9 mouse cellular contexts compared by ENCODE assay signal in genomic region chr19:7067344-7068050, GRCm38 (mm10). TPM values are rescaled to one million over a fixed set of nuclear protein-coding genes. Genes with fewer than 3 reads are reported as not detected.
DNase-seq lines count a peak whose midpoint lies in the region; ATAC-seq and TF ChIP-seq lines count a peak whose summit lies in the region.
"Had no signal": no experiment of that assay in that cellular context is flagged by ENCODE, and none has a peak within 500 bp of the region (broad histone marks: within the 10 kb centered on the region; RNA-seq: fewer than 3 reads in every experiment).

No protein-coding gene starts in this region.

- ATAC-seq in forebrain, postnatal 0 days: no peak
- ATAC-seq in megakaryocyte-erythroid progenitor cell, adult 5-6 weeks (replicated peaks; ENCODE audit: low FRiP score, low TSS enrichment, poor library complexity, severe bottlenecking): peak; percentile 70
- ATAC-seq in frontal cortex, adult (ENCODE audit: low TSS enrichment): no peak

- no peaks in the 10 kb centered on the region for H3K36me3 ChIP-seq in thymus, adult 2 months (ENCODE audit: control insufficient read depth, insufficient read depth, low read length)
- no peaks in the 10 kb centered on the region for H3K36me3 ChIP-seq in forebrain, postnatal 0 days (ENCODE audit: insufficient read depth)
- H3K36me3 ChIP-seq: heart, embryonic 13.5 days had no signal

- peak; percentile 26 for DNase-seq in thymus, adult 2 months
- DNase-seq in thymus, postnatal 0 days (ENCODE audit: low spot score): no peak
- no peak for DNase-seq in forebrain, postnatal 0 days
- DNase-seq in yolk sac, embryonic 10.5 days (ENCODE audit: low spot score): no peak
- DNase-seq in kidney, adult 8-10 months: no peak
- no peak for DNase-seq in heart, postnatal 10 days

- no peak overlapping the region for H3K4me3 ChIP-seq in thymus, adult 2 months (ENCODE audit: control insufficient read depth, insufficient read depth, low read length)
- no peak overlapping the region for H3K4me3 ChIP-seq in forebrain, postnatal 0 days (ENCODE audit: low read depth, low read length)
- H3K4me3 ChIP-seq: heart, embryonic 13.5 days had no signal

- H3K9me3 ChIP-seq in forebrain, postnatal 0 days (ENCODE audit: low read length): no peaks in the 10 kb centered on the region
- H3K9me3 ChIP-seq: heart, embryonic 13.5 days had no signal

- H3K4me2 ChIP-seq in forebrain, postnatal 0 days (ENCODE audit: low read depth): peak overlapping the region; percentile 35; the same call in 1 of the 2 replicates

- H3K4me1 ChIP-seq in thymus, adult 2 months (replicated peaks; ENCODE audit: control insufficient read depth, insufficient read depth, low read length): peaks cover 33% of the 10 kb centered on the region
- peaks cover 23% of the 10 kb centered on the region for H3K4me1 ChIP-seq in forebrain, postnatal 0 days (ENCODE audit: insufficient read depth)

- WGBS in thymus, adult 2 months: 65% methylated on average over 20 of the region's 20 CpGs
- WGBS in forebrain, postnatal 0 days: 51% methylated on average over 20 of the region's 20 CpGs

- TF ChIP-seq POLR2A in thymus, adult 2 months (IDR thresholded peaks at IDR 0.05; ENCODE audit: control insufficient read depth, extremely low read depth, insufficient read depth, low read length, poor library complexity): no peak

- intact Hi-C loops in heart, postnatal 10 days (cut with DNase I): loop anchor here (1.0 to 10.0 kb wide), 5 partner anchors 37 to 370 kb away; partner anchors contain the start of genes Flrt1 and Mark2

- TF ChIP-seq CTCF in thymus, adult 2 months (IDR thresholded peaks at IDR 0.05; ENCODE audit: borderline replicate concordance, control insufficient read depth, extremely low read depth, insufficient read depth, low read length, poor library complexity): no peak
- no peak for TF ChIP-seq CTCF in forebrain, postnatal 0 days (IDR thresholded peaks at IDR 0.05; ENCODE audit: low read depth)

- no peak overlapping the region for H3K9ac ChIP-seq in forebrain, postnatal 0 days

- peak overlapping the region; percentile 80 for H3K27ac ChIP-seq in thymus, adult 2 months (ENCODE audit: control insufficient read depth, insufficient read depth, low read length)
- H3K27ac ChIP-seq in forebrain, postnatal 0 days (ENCODE audit: low read depth, low read length): no peak overlapping the region

- no peaks in the 10 kb centered on the region for H3K27me3 ChIP-seq in thymus, adult 2 months (ENCODE audit: control insufficient read depth, insufficient read depth, low read length)
- no peaks in the 10 kb centered on the region for H3K27me3 ChIP-seq in forebrain, postnatal 0 days (ENCODE audit: insufficient read depth, low read length)

RNA-seq across cellular contexts. Expression of gene Macrod1, which starts 10.9 kb away (rescaled TPM):
- polyA plus RNA-seq in thymus, adult 2 months (2012; rRNA removed): 37.5 and 49.3 TPM in 2 replicates
- 15.3 and 16.6 TPM in 2 replicates for polyA plus RNA-seq in thymus, postnatal 0 days (2015; fragmentation: Nextera tagmentation; extraction: Ambion mirVana)
- total RNA-seq in forebrain, postnatal 0 days (2014; rRNA removed): 8.1 and 9.4 TPM in 2 replicates
- 8.0 and 8.5 TPM in 2 replicates for polyA plus RNA-seq in forebrain, postnatal 0 days (2015; fragmentation: Nextera tagmentation; extraction: Ambion mirVana)
- total RNA-seq in megakaryocyte-erythroid progenitor cell, adult 5-6 weeks (2014; fragmentation: Nextera tagmentation): 19.1 and 25.9 TPM in 2 replicates
- 6.1 and 10.3 TPM in 2 replicates for total RNA-seq in megakaryocyte-erythroid progenitor cell, adult 5-6 weeks (2017)
- total RNA-seq in heart, postnatal 10 days (2021): 100 to 1,000 TPM; 168 to 172 TPM

RNA-seq across cellular contexts. Expression of gene Stip1, which starts 27.7 kb away (rescaled TPM):
- polyA plus RNA-seq in thymus, adult 2 months (2012; rRNA removed): 87.4 and 89.5 TPM in 2 replicates
- 149 and 196 TPM in 2 replicates for polyA plus RNA-seq in thymus, postnatal 0 days (2015; fragmentation: Nextera tagmentation; extraction: Ambion mirVana)
- total RNA-seq in forebrain, postnatal 0 days (2014; rRNA removed): 124 and 133 TPM in 2 replicates
- 146 and 156 TPM in 2 replicates for polyA plus RNA-seq in forebrain, postnatal 0 days (2015; fragmentation: Nextera tagmentation; extraction: Ambion mirVana)
- total RNA-seq in megakaryocyte-erythroid progenitor cell, adult 5-6 weeks (2014; fragmentation: Nextera tagmentation): 183 and 212 TPM in 2 replicates
- 309 and 310 TPM in 2 replicates for total RNA-seq in megakaryocyte-erythroid progenitor cell, adult 5-6 weeks (2017)
- 100 to 1,000 TPM; 104 to 117 TPM for total RNA-seq in heart, postnatal 10 days (2021)

RNA-seq across cellular contexts. Expression of gene Flrt1, which starts 38.0 kb away (rescaled TPM):
- 0.59 and 0.64 TPM in 2 replicates for polyA plus RNA-seq in thymus, adult 2 months (2012; rRNA removed)
- polyA plus RNA-seq in thymus, postnatal 0 days (2015; fragmentation: Nextera tagmentation; extraction: Ambion mirVana): 1.3 and 1.5 TPM in 2 replicates
- total RNA-seq in forebrain, postnatal 0 days (2014; rRNA removed): 8.1 and 8.8 TPM in 2 replicates
- 6.7 and 11.3 TPM in 2 replicates for polyA plus RNA-seq in forebrain, postnatal 0 days (2015; fragmentation: Nextera tagmentation; extraction: Ambion mirVana)
- total RNA-seq in megakaryocyte-erythroid progenitor cell, adult 5-6 weeks (2014; fragmentation: Nextera tagmentation): not detected in 2 replicates
- total RNA-seq in megakaryocyte-erythroid progenitor cell, adult 5-6 weeks (2017): not detected in 2 replicates
- total RNA-seq in heart, postnatal 10 days (2021): 1 to 10 TPM; 1.2 to 1.3 TPM

RNA-seq across cellular contexts. Expression of gene Fermt3, which starts 48.2 kb away (rescaled TPM):
- 345 and 352 TPM in 2 replicates for polyA plus RNA-seq in thymus, adult 2 months (2012; rRNA removed)
- polyA plus RNA-seq in thymus, postnatal 0 days (2015; fragmentation: Nextera tagmentation; extraction: Ambion mirVana): 217 and 226 TPM in 2 replicates
- total RNA-seq in forebrain, postnatal 0 days (2014; rRNA removed): 4.4 and 6.0 TPM in 2 replicates
- 2.6 and 3.6 TPM in 2 replicates for polyA plus RNA-seq in forebrain, postnatal 0 days (2015; fragmentation: Nextera tagmentation; extraction: Ambion mirVana)
- 151 and 153 TPM in 2 replicates for total RNA-seq in megakaryocyte-erythroid progenitor cell, adult 5-6 weeks (2014; fragmentation: Nextera tagmentation)
- 220 and 247 TPM in 2 replicates for total RNA-seq in megakaryocyte-erythroid progenitor cell, adult 5-6 weeks (2017)
- total RNA-seq in heart, postnatal 10 days (2021): 1 to 10 TPM; 5.2 to 6.6 TPM

Comparison
In these comparisons a context has a peak if more than half of its experiments do, and no peak if none do; other contexts are left out.
1. RNA of gene Macrod1, which starts 10.9 kb away (total RNA-seq): 168 to 172 TPM in heart, postnatal 10 days; 6.1 to 25.9 TPM in megakaryocyte-erythroid progenitor cell, adult 5-6 weeks and 8.1 to 9.4 TPM in forebrain, postnatal 0 days; every median in the first group is over 4 times any median in the second.